Mouse (Mus musculus): ENCODE data around the gene Rnf212.

GRCm38 (mm10) chr5:108695861-108696260, 78.9 kb downstream of the Rnf212 start:
- TF ChIP-seq CTCF (IDR thresholded peaks at IDR 0.05; ENCODE audit: borderline replicate concordance, insufficient read depth, low read depth, low read length) (no peak), POLR2A (IDR thresholded peaks at IDR 0.05; ENCODE audit: borderline replicate concordance, insufficient read depth, low read length) (no peak)
